Mouse (Mus musculus) liver, embryonic 14.5 days (tissue): ENCODE data around the gene Dnajb1. TPM values are rescaled to one million over a fixed set of nuclear protein-coding genes. Genes with fewer than 3 reads are reported as not detected.

ENCODE experiments used
- ATAC-seq: fragments of 200-750 bp; cut with Nextera tagmentation; 2 replicates; pipeline ENCODE4 v1.8.0; 2017; ENCODE audit warnings: moderate number of reproducible peaks, mild to moderate bottlenecking, moderate library complexity; ENCODE audit not compliant: insufficient read depth
- DNase-seq, 3 experiments: peaks; one replicate each; pipeline ENCODE4 v3.0.0-alpha.2; 2012 to 2013; ENCODE audit warnings: low read depth in 3 of 3, low spot score in 3 of 3
- H3K27ac ChIP-seq: fragments of 300-500 bp; sonication (generic); 2 replicates; pipeline ENCODE4 v1.5.1; 2014; ENCODE audit warnings: moderate library complexity, mild to moderate bottlenecking, control low read depth, inconsistent platforms
- H3K27me3 ChIP-seq: fragments of 300-500 bp; sonication (generic); 2 replicates; pipeline ENCODE4 v1.6.1; 2014; ENCODE audit warnings: mild to moderate bottlenecking, low read length, moderate library complexity; ENCODE audit not compliant: control insufficient read depth, insufficient read depth
- H3K36me3 ChIP-seq: fragments of 300-500 bp; sonication (generic); replicated peaks from 2 replicates; pipeline ENCODE4 v1.6.1; 2014; ENCODE audit warnings: low read depth; ENCODE audit not compliant: control insufficient read depth, insufficient read depth
- H3K4me1 ChIP-seq, 2 experiments: fragments of 200-500 bp in 1 of 2; fragments of 300-500 bp in 1 of 2; sonication (generic) in 1 of 2; replicated peaks; 2 replicates each; pipeline ENCODE4 v1.6.1; 2012 to 2014; ENCODE audit warnings: antibody characterized with exemption in 1 of 2, inconsistent platforms in 1 of 2, low read length in 1 of 2; ENCODE audit not compliant: control insufficient read depth in 2 of 2, insufficient read depth in 2 of 2
- H3K4me2 ChIP-seq: fragments of 300-500 bp; sonication (generic); 2 replicates; pipeline ENCODE4 v1.6.1; 2014; ENCODE audit warnings: low read depth, mild to moderate bottlenecking, control low read depth, moderate library complexity
- H3K4me3 ChIP-seq, 2 experiments: fragments of 200-500 bp in 1 of 2; fragments of 300-500 bp in 1 of 2; sonication (generic) in 1 of 2; 2 replicates each; pipeline ENCODE4 v1.5.1; 2012 to 2014; ENCODE audit warnings: low read depth in 2 of 2, low read length in 2 of 2, mild to moderate bottlenecking in 2 of 2, control low read depth in 1 of 2, inconsistent platforms in 1 of 2, moderate library complexity in 1 of 2; ENCODE audit not compliant: insufficient read depth in 1 of 2
- H3K9ac ChIP-seq: fragments of 300-500 bp; sonication (generic); replicated peaks from 2 replicates; pipeline ENCODE4 v1.6.1; 2014; ENCODE audit warnings: mild to moderate bottlenecking, control low read depth, moderate library complexity
- H3K9me3 ChIP-seq: fragments of 300-500 bp; sonication (generic); 2 replicates; pipeline ENCODE4 v1.6.1; 2016; ENCODE audit warnings: low read length, mixed read lengths; ENCODE audit not compliant: control insufficient read depth
- CTCF ChIP-seq: IDR thresholded peaks from 2 replicates; pipeline ENCODE4 v1.5.1; 2016; ENCODE audit warnings: antibody characterized with exemption, low read depth, control low read depth
- EP300 ChIP-seq: IDR thresholded peaks from 2 replicates; pipeline ENCODE4 v1.6.1; 2016; ENCODE audit warnings: antibody characterized with exemption, low read depth
- WGBS: fragments of 180-500 bp; shearing (Covaris S2); extraction: QIAGEN DNeasy Blood & Tissue Kit; methylation state at CpG from one replicate; pipeline ENCODE4 v1.1.7; 2014; ENCODE audit not compliant: insufficient replicate concordance; 5-methylcytosine and 5-hydroxymethylcytosine counted together
- polyA plus RNA-seq, 2 experiments: library from polyadenylated mRNA; depleted of rRNA in 1 of 2; stranded (reverse) in 1 of 2; unstranded in 1 of 2; fragments of >200 nt; fragmentation: Nextera tagmentation in 1 of 2; extraction: Ambion mirVana in 1 of 2; gene quantifications; 2 replicates each; pipeline versions ENCODE4 v1.2.1 to v1.2.3; 2012 to 2014

Dnajb1 gene
- polyA plus RNA-seq, 2 experiments, result 32.7 to 37.8 TPM

DNA sequence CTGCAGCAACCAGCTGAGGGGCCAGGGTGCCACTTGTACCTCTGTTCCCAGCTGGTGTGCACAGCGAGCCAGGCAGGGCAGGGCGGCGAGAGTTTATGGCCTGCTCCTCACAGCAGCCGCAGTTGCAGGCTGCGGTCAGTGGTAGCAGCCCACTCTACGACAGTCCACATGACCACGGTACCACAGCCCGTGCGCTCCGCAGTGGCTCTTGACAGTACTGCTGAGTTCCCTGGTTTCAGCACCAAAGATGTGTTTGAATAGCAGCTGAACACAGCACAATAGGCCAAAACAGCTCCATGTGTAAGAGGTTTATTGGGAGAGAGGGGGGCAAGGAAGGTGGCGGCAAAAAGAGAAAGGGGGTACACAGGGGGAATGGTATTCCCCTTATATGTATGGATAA, 39.5 kb downstream of the Dnajb1 start:
- no peak for TF ChIP-seq EP300
- no peak for TF ChIP-seq CTCF
- Histone ChIP-seq H3K36me3 (no peaks in the 10 kb centered on the region), H3K4me1 (peaks cover 5% of the 10 kb centered on the region in 2 experiments; a peak in 3 of 4 replicates), H3K4me2 (no peak overlapping the region), H3K9ac (no peak overlapping the region), H3K9me3 (no peaks in the 10 kb centered on the region), H3K4me3 (no peak overlapping the region), H3K27ac (no peak overlapping the region), H3K27me3 (no peaks in the 10 kb centered on the region; the same call in 1 of the 2 replicates)
- ATAC-seq, result no peak
- no peak for DNase-seq
- 87% methylated on average over 11 of the region's 11 CpGs for WGBS

DNA sequence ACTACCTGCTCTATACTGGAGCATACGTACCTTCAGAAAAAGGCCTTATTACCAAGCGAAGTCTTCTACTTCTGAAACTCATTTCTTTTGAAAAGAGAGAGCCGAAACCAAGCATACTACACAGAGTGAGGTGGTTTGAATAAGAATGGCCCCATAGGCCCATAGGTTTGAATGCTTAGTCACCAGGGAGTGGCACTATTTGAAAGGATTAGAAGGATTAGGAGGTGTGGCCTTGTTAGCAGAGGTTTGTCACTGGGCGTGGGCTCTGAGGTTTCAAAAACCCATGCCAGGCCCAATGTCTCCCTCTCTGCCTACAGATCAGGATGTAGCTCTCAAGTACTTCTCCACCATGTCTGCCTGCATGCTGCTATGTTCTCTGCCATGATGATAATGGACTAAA, 40.0 kb downstream of the Dnajb1 start:
- ATAC-seq, result no peak
- WGBS, result 78% methylated on average over 4 of the region's 4 CpGs
- Histone ChIP-seq H3K36me3 (no peaks in the 10 kb centered on the region), H3K9ac (no peak overlapping the region), H3K4me3 (no peak overlapping the region), H3K4me1 (peaks cover 5% of the 10 kb centered on the region in 2 experiments; a peak in 3 of 4 replicates), H3K9me3 (no peaks in the 10 kb centered on the region), H3K27ac (no peak overlapping the region), H3K4me2 (no peak overlapping the region), H3K27me3 (no peaks in the 10 kb centered on the region; the same call in 1 of the 2 replicates)
- no peak for TF ChIP-seq EP300
- TF ChIP-seq CTCF, result no peak
- DNase-seq, result no peak

DNA sequence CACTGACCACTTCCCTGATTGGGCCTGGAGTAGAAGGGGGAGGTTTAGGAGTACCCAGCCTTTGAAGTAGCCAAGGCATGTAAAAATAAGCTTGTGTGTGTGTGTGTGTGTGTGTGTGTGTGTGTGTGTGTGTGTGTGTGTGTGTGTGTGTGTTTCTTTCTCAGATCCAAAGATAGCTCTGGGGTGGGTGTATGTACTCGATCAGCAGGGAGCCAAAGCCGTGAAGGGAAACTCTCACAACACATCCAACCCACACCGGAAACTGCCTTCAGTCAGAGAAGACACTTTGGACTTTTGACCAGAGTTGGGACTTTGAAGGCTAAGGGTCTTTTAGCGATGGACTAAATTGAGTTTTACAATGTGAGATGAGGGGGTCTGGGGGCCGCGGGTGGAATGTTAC, 41.7 kb downstream of the Dnajb1 start:
- H3K36me3 ChIP-seq, result no peaks in the 10 kb centered on the region
- H3K27me3 ChIP-seq, result no peaks in the 10 kb centered on the region
- TF ChIP-seq EP300 (no peak), CTCF (no peak)
- H3K9me3 ChIP-seq, result no peaks in the 10 kb centered on the region
- no peak overlapping the region for H3K27ac ChIP-seq
- no peak for ATAC-seq
- H3K4me3 ChIP-seq, result no peak overlapping the region
- H3K9ac ChIP-seq, result no peak overlapping the region
- peaks cover 8 to 16% of the 10 kb centered on the region in 2 experiments; a peak in 3 of 4 replicates for H3K4me1 ChIP-seq
- 83% methylated on average over 6 of the region's 6 CpGs for WGBS
- DNase-seq, result no peak
- H3K4me2 ChIP-seq, result no peak overlapping the region

DNA sequence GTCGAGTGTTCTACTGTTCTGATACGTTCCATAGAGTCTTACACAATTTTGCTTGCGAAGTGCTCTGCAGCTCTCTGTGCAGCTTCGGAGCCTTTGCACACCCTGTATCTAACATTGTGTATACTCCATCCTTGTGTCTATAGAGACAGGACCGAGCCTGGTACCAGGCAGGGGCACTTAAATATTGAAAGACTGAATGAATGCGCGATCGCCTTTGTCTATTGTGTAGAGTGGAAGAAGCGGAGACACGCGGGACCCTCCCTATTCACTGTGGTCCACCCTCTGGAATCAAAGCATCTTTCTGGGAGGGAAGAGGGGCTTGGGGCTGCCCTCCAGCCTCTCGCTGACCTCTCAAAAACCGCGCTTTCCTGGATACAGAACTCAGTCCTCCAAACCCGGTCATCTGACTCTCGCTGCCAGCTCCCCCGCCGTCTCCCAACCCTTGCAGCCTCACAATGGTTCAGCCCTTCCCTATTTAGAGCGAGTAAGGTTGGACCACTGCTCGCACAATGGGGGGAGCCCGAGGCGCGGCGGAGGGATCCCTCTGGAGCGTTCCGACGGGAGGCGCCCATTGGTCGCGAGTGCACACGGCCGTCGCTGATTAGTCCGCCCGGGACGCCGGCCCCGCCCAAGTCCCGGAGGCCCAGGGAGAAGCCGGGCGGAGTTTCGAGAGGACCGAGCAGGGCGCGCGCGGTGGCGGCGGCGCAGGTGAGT, 44.2 kb downstream of the Dnajb1 start, which contains the start of gene Gipc1:
Gene Gipc1 (plus strand): TSS at position 648 of the 714 bp plus-strand sequence.
- no peaks in the 10 kb centered on the region for H3K36me3 ChIP-seq
- 4% methylated on average over 50 of the region's 50 CpGs for WGBS
- H3K9me3 ChIP-seq, result no peaks in the 10 kb centered on the region
- peak within 1 kb of the TSS; percentile 91 for H3K9ac ChIP-seq
- H3K27ac ChIP-seq, result peak within 1 kb of the TSS; percentile 67
- H3K4me1 ChIP-seq, result peaks cover 17 to 35% of the 10 kb centered on the region in 2 experiments
- H3K4me3 ChIP-seq, result peak within 1 kb of the TSS; percentile 89 to 97
- ATAC-seq, result peak; percentile 94
- TF ChIP-seq EP300, result no peak
- peak; percentile 10; the same call in 1 of the 2 replicates for TF ChIP-seq CTCF
- peak; percentile 97 for DNase-seq
- no peaks in the 10 kb centered on the region for H3K27me3 ChIP-seq
- peak within 1 kb of the TSS; percentile 98 for H3K4me2 ChIP-seq

DNA sequence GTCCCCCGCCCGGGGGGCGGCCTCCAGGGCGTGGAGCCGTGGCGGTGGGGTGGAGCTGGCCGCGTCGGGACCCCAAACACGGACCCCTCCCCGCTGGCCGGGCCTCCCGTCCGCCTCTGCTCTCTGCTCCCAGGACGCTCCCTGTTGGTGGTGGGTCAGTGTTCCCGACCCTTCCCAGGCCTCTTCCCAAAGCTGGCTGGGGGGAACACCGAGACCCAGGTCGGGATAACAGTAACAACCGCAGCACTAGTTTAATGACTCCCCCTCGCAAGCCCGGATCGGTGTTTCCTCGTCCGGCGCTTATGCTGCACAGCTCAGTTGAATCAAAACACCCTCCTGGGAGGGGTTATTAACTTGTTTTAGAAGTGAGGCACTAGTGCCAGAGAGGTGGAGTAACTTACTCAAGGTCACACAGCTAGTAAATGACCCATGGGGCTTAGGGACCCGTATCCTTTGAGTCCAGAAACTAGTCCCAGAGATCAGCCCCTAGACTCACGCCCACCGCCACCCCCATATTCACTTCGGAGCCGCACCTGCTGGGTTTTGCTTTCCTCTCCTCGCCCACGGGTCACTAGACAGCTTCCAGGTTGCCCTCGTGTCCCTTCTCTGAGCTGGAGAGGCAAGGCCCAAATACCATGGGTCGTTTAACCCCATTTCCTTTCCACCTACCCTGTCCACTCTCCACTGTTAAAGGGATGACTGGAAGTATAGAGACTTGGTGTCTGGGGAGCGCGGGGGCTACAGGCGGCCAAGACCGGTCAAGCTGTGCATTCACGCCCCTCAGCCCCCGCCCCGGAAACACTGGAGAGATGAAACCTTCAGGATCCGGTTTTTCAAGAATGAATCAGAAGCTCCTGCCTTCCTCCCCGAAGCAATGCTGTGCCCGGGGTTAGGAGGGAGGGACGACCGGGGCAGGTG, 45.0 kb downstream of the Dnajb1 start:
- peak overlapping the region; percentile 89 to 97 for H3K4me3 ChIP-seq
- no peak for DNase-seq
- H3K9me3 ChIP-seq, result no peaks in the 10 kb centered on the region
- no peaks in the 10 kb centered on the region for H3K27me3 ChIP-seq
- H3K27ac ChIP-seq, result peak overlapping the region; percentile 67
- peaks cover 17 to 36% of the 10 kb centered on the region in 2 experiments for H3K4me1 ChIP-seq
- peak overlapping the region; percentile 98 for H3K4me2 ChIP-seq
- WGBS, result under 1% methylated on average over 44 of the region's 46 CpGs
- peak; percentile 47; the same call in 1 of the 2 replicates for ATAC-seq
- TF ChIP-seq CTCF (no peak), EP300 (no peak)
- H3K36me3 ChIP-seq, result no peaks in the 10 kb centered on the region
- H3K9ac ChIP-seq, result peak overlapping the region; percentile 91
